Comparison of ENCODE assay signal across 20 mouse cellular contexts in the genomic region with DNA sequence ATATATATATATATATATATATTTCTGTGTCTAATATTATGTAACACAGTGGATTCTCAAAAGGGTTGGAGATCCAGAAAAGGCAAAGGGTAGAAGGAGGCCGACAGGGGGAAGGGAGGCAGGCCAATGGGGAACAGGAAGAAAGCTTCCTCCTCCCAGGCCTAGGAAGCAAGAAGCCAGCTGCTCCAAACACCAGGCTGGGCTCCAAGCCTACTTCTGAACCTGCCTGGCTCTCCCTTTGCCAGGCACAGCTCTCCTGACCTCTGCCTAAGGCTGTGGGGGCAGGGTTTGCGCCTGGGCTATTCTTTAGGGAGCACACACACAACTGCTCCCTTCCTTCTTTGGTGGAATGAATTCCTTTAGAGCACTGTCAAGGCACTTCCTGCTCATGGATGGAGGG. TPM values are rescaled to one million over a fixed set of nuclear protein-coding genes. Genes with fewer than 3 reads are reported as not detected.
DNase-seq lines count a peak whose midpoint lies in the region.
"Had no signal": no experiment of that assay in that cellular context is flagged by ENCODE, and none has a peak within 500 bp of the region (broad histone marks: within the 10 kb centered on the region; RNA-seq: fewer than 3 reads in every experiment).

No protein-coding gene starts in this region.

- peak; percentile 76 for DNase-seq in gastrocnemius, adult 18-20 months (ENCODE audit: low spot score)
- DNase-seq in gastrocnemius, postnatal 4 days (ENCODE audit: low spot score in 2 of 2): no peak
- DNase-seq in adipocyte (ENCODE audit: low spot score): peak; percentile 14
- DNase-seq in gastrocnemius, adult 8-10 months (ENCODE audit: low spot score in 2 of 2): peak; percentile 64 to 74
- DNase-seq in gastrocnemius, postnatal 25 days: peak; percentile 75
- no peak for DNase-seq in urinary bladder, postnatal 4 days (ENCODE audit: low spot score in 2 of 2)
- no peak for DNase-seq in kidney, adult 8-10 months
- no peak for DNase-seq in cerebellum, postnatal 36 days
- DNase-seq: adrenal gland, adult 2 months; adrenal gland, postnatal 14 days; cerebellum, adult 11 months; cerebellum, adult 2 months; cerebellum, adult 9-11 months; cerebellum, postnatal 25 days; forebrain, postnatal 0 days; heart, adult 18-20 months; heart, postnatal 10 days; heart, postnatal 36 days had no signal

RNA-seq across cellular contexts. Expression of a gene that starts 4.4 kb away (rescaled TPM):
- 10 to 100 TPM; 62.4 to 63.1 TPM for total RNA-seq in gastrocnemius, adult 18-20 months (2021)
- 10 to 100 TPM; 24.2 to 26.0 TPM for total RNA-seq in gastrocnemius, postnatal 4 days (2021)
- 10 to 100 TPM; 59.4 to 70.9 (median 64.3) TPM for total RNA-seq in gastrocnemius, adult 8-10 months (2022)
- total RNA-seq in gastrocnemius, postnatal 25 days (2021): 10 to 100 TPM; 34.0 to 41.1 TPM
- total RNA-seq: adrenal gland, postnatal 14 days; CH12.LX; forebrain, postnatal 0 days; G1E; heart, postnatal 10 days had no signal

Comparison
In these comparisons a context has a peak if more than half of its experiments do, and no peak if none do; other contexts are left out.
1. DNase-seq: peak in gastrocnemius, adult 18-20 months (single experiment), adipocyte (single experiment), gastrocnemius, adult 8-10 months (2 of 2) and gastrocnemius, postnatal 25 days (single experiment); none in gastrocnemius, postnatal 4 days (0 of 2), urinary bladder, postnatal 4 days (0 of 2), kidney, adult 8-10 months (0 of 2) and cerebellum, postnatal 36 days (0 of 2).